Mouse (Mus musculus): ENCODE results near the gene Exoc4. TPM values are rescaled to one million over a fixed set of nuclear protein-coding genes. Genes with fewer than 3 reads are reported as not detected.

Gene Exoc4
- polyA plus RNA-seq, 2 experiments from 2014 or later = 60.9 to 70.4 TPM

DNA sequence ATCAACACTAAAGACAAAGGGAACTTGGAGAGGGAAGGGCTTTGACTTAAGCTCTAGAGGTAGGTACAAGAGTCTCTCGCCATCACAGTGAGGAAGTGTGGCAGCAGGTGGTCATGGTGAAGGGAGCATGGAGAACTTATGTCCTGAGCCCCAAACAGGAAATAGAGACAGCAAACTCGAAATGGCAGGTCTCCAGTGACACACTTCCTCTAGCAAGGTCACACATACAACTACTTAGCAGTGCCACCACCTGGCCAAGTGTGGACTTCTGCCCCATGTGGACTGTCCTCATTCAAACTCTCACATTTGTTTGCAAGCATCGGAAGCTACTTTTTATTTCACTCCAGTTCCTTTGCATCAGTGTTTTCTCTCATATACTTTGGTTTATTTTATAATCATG is 74.0 kb downstream of the Exoc4 start:
- ATAC-seq = no peak

DNA sequence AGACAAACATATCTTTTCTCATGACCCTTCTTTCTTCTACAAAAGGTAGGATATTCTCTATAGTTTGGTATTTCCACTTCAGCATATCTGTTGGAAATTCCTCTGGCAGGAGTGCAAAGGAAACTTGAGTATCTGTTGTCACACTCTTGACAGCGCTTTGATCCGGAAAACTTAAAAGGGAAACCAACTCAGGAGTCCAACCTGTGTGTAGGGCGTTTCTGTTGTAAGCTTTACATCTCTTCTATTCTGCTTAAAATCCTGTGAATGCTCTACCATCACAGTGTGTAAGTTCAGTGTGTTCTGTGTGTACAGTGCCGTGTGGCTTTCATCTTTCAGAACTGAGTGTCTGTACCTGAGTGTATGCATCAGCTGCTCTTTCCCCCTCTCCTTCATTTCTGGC is 74.5 kb downstream of the Exoc4 start:
- no peak for ATAC-seq

DNA sequence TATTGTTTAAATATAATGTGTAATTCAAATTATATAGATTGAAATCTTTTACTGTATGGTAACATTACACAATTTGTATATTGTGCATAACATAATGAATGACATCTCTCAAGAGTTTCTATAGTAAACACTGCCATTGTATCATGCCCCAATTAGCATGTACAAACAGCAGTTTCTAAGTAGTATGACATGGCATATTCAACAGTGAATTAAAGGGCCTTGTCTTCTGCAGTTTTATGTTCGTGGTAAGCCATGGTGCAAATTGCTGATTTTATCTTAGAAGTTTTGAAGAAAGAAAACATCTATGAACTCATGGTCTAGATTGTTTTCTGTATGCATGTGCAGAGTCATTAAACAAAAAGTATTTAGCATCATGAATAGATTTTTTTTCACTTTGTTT is 79.4 kb downstream of the Exoc4 start:
- ATAC-seq = no peak

- no peak for ATAC-seq
These were observed 98.3 kb downstream of the Exoc4 start for GRCm38 (mm10) chr6:33347088-33347775.

DNA sequence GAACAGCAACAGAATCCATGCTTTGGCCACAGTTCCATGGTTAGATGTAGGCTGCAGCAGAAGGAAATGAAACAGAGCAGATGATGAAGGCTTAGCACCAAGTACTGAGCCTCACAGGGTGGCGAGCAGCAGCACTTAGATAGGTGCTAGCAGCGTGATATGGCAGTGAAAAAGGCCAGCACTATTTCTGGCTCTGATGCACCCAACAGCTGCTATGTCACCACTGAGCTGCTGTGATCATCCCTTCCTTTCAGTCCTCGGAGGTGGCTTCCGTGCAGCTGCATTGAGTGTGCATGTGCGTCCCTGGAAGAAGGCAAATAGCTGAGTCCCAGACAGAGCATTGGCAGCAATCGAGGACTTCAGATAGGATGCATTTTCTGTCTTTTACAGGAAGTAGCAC is 112.7 kb downstream of the Exoc4 start:
- ATAC-seq = no peak

- no peak for ATAC-seq
These were observed 131.6 kb downstream of the Exoc4 start for GRCm38 (mm10) chr6:33380517-33380916.

DNA sequence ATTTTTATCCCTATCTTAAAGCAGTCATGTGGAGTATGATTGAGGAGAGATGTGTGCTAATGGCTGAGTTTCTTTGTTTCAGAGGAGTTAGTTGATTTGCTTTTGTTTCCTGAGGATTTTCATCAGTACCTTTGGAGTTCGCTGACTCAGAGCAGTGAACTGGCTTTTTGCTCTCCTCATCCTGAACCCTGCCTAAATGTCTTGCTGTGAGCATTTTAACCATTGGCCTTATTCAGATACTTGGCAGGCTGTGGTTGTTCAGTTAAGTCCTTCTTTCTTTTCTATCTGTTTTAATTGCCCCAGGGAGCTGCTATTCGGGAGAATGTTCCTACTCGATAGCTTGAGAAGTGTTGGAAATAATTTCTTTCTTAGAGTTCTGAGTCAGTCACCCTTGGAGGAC is 133.3 kb downstream of the Exoc4 start:
- ATAC-seq = no peak

GRCm38 (mm10) chr6:33392020-33392419 is 143.1 kb downstream of the Exoc4 start:
- no peak for ATAC-seq

DNA sequence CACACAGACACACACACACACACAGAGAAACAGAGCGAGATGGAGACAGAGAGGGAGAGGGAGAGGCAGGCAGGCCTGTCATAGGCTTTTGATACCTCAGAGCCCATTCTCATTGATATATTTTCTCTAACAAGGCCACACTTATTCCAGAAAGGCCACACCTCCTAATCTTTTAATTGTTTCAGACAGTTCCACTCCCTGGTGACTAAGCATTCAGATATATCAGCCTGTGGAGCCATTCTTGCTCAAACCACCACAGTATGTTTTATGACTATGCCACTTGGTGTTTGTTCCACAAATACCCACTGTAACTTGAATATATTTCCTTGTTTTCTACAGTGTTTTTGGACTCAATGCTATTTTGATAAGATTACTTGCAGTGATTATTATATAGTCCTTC is 150.6 kb downstream of the Exoc4 start:
- ATAC-seq = no peak

- ATAC-seq = no peak
These were observed 152.3 kb downstream of the Exoc4 start for GRCm38 (mm10) chr6:33401161-33401560.

DNA sequence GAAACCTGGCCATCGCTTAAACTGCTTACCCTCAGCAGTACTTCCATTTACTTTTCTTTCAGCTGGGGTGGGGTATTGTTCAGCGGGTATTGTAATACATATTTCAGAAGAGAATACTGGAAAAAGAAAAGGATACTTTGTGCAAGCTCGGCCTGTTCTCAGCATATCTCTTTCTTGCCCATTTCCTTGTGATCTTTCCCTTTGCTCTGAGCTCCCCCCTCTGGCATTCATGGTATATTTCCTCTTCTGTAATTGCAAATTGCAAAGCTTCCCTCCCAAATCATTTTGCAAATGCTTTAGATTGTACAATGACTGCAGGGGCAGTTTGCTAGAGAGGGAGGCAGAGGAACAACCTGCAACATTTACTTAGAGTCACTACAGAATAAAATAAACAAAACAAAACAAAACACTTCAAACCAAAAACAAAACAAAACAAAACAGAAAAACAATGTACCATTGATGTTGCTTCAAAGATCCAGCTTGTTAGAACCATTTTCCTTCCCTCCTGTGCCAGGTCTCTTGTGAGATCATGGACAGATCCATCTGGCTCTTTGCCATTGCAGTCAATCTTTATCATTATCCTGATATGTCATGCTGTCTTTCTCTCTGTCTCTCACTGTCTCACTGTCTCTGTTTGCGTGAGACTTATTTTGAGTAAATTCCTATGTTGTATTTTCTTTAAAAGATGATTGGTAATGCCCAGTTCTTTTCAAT is 156.8 kb downstream of the Exoc4 start:
- ATAC-seq = no peak

GRCm38 (mm10) chr6:33409586-33409985 is 160.7 kb downstream of the Exoc4 start:
- ATAC-seq = no peak

- ATAC-seq = no peak
These were observed 176.1 kb downstream of the Exoc4 start for GRCm38 (mm10) chr6:33425007-33425406.

- no peak for ATAC-seq
These were observed 182.4 kb downstream of the Exoc4 start for GRCm38 (mm10) chr6:33431207-33431787.

- no peak for ATAC-seq
These were observed 191.6 kb downstream of the Exoc4 start for GRCm38 (mm10) chr6:33440508-33440907.

DNA sequence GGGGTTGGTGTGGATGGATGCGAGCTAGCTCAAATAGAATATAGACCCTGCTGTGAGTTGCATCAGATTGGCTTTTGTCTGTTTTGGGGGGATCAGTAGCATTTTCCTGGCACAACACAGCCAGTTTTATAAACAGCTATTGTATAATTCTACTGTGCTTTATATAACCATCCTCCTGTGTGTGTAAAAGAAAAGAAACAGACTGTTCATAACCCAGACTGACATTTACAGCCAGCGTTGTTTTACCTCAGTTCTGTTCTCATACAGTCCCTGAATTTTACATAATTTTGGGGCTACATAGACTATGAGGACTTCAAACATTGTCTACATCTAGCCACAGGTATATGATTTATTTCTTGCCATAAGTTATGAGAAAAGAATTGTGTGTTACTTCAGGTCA is 204.9 kb downstream of the Exoc4 start:
- ATAC-seq = no peak

- ATAC-seq = no peak
These were observed 205.5 kb downstream of the Exoc4 start for GRCm38 (mm10) chr6:33454354-33454753.

- ATAC-seq = no peak
These were observed 206.4 kb downstream of the Exoc4 start for GRCm38 (mm10) chr6:33455238-33455637.

GRCm38 (mm10) chr6:33464862-33465261 is 216.0 kb downstream of the Exoc4 start:
- no peak for ATAC-seq

GRCm38 (mm10) chr6:33465392-33465791 is 216.5 kb downstream of the Exoc4 start:
- no peak for ATAC-seq

GRCm38 (mm10) chr6:33466168-33466839 is 217.4 kb downstream of the Exoc4 start:
- ATAC-seq = no peak

GRCm38 (mm10) chr6:33468480-33468879 is 219.6 kb downstream of the Exoc4 start:
- no peak for ATAC-seq

- no peak for ATAC-seq
These were observed 227.2 kb downstream of the Exoc4 start for GRCm38 (mm10) chr6:33476134-33476533.

DNA sequence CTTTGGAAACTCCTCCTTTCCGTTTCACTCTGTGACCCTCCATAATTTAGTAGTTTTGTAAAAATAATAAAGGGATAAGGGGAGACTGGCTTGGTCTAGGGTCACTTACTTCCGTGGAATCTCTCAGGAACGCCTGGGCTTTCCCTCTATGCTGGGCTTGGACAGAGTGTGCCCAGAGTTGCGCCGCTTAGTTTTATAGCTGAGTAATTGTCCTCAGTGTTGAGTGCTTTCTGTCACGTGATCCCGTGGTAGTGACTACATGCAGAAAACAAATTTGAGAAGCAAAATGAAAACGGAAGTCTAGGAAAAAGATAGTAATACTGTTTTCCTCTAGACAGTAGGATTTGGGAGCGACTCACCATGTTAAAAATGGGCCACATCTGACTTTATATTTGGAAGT is 235.7 kb downstream of the Exoc4 start:
- no peak for ATAC-seq

Data from CD4-positive, CD25-positive, alpha-beta regulatory T cell, adult 4 months (primary cell).